Mouse (Mus musculus) hindbrain, embryonic 12.5 days (tissue): ENCODE measurements around the gene Gm17019. TPM values are rescaled to one million over a fixed set of nuclear protein-coding genes. Genes with fewer than 3 reads are reported as not detected.
"Not testable (repeated sequence)": the region's sequence is repeated elsewhere in the genome, so short reads cannot be mapped to it uniquely, and the experiment has no call there.

Experiments used
- ATAC-seq: fragments of 200-750 bp; cut with Nextera tagmentation; 2 replicates; pipeline ENCODE4 v1.8.0; 2017; ENCODE audit warnings: moderate TSS enrichment; ENCODE audit not compliant: low FRiP score
- H3K27ac ChIP-seq: fragments of 300-500 bp; sonication (generic); 2 replicates; pipeline ENCODE4 v1.5.1; 2016; ENCODE audit warnings: mild to moderate bottlenecking
- H3K27me3 ChIP-seq: fragments of 300-500 bp; sonication (generic); 2 replicates; pipeline ENCODE4 v1.6.1; 2016; ENCODE audit warnings: mild to moderate bottlenecking
- H3K36me3 ChIP-seq: fragments of 300-500 bp; sonication (generic); 2 replicates; pipeline ENCODE4 v1.6.1; 2016; ENCODE audit warnings: mild to moderate bottlenecking
- H3K4me1 ChIP-seq: fragments of 300-500 bp; sonication (generic); 2 replicates; pipeline ENCODE4 v1.6.1; 2016
- H3K4me2 ChIP-seq: fragments of 300-500 bp; sonication (generic); replicated peaks from 2 replicates; pipeline ENCODE4 v1.6.1; 2016; ENCODE audit warnings: mild to moderate bottlenecking
- H3K4me3 ChIP-seq: fragments of 300-500 bp; sonication (generic); 2 replicates; pipeline ENCODE4 v1.5.1; 2016; ENCODE audit warnings: mild to moderate bottlenecking
- H3K9ac ChIP-seq: fragments of 300-500 bp; sonication (generic); 2 replicates; pipeline ENCODE4 v1.6.1; 2016; ENCODE audit warnings: mild to moderate bottlenecking, moderate library complexity
- H3K9me3 ChIP-seq: fragments of 300-500 bp; sonication (generic); replicated peaks from 2 replicates; pipeline ENCODE4 v1.6.1; 2016; ENCODE audit warnings: mild to moderate bottlenecking
- WGBS: fragments of 180-500 bp; shearing (Covaris S2); methylation state at CpG from one replicate; pipeline ENCODE4 v1.1.7; 2016; 5-methylcytosine and 5-hydroxymethylcytosine counted together
- polyA plus RNA-seq: library from polyadenylated mRNA; unstranded; fragments of >200 nt; fragmentation: Nextera tagmentation; extraction: Ambion mirVana; gene quantifications from 2 replicates; pipeline ENCODE4 v1.2.1, GENCODE M21; 2016

Gene Gm17019
- not detected in 2 replicates for polyA plus RNA-seq

DNA sequence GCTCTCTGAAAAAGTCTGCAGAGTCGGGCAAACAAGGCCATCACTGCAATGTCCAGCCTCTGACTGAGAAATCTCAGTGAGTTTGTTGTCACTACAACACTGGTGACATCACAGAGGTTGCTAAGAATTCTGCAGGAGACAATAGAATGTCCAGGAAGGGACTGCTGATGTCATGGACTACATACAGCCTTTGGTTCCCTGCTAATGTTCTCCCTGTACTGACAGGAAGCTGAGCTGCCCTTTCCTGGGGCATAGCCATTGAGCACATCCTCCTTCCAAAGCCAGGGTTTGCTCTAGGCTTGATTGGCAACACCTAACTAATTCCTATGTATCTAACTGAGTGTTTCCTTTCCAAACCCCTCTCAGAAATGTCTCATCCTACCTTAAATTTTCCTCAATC lies at the start of gene Gm17019:
Gm17019 (minus strand) TSS at position 101 of the 400 bp plus-strand sequence.
- H3K9ac ChIP-seq, H3K4me3 ChIP-seq, H3K27ac ChIP-seq, H3K27me3 ChIP-seq, H3K4me1 ChIP-seq, H3K36me3 ChIP-seq, H3K4me2 ChIP-seq, ATAC-seq: not testable (repeated sequence)
- H3K9me3 ChIP-seq = peaks cover 39% of the 10 kb centered on the region
- 41% methylated on average over 1 of the region's 1 CpGs for WGBS

DNA sequence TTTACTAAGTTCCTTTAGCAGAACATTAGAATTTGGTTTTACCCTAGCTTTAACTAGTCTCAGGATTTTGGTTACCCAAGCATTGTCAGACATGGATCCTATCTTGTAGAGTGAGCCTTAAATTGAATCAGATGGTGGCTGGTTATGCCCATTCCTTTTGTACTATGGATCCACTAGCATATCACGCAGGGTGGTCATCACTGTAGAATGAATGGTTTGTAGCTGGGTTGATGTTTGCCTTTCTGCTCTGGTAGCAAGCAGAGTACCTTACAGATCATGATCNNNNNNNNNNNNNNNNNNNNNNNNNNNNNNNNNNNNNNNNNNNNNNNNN lies 29.6 kb upstream of the Gm17019 start:
- not testable (repeated sequence) for H3K4me1 ChIP-seq, H3K4me2 ChIP-seq, H3K4me3 ChIP-seq, H3K36me3 ChIP-seq, ATAC-seq, H3K27me3 ChIP-seq, H3K9ac ChIP-seq, H3K27ac ChIP-seq
- 86% methylated on average over 1 of the region's 1 CpGs for WGBS
- H3K9me3 ChIP-seq = peaks cover 21% of the 10 kb centered on the region

DNA sequence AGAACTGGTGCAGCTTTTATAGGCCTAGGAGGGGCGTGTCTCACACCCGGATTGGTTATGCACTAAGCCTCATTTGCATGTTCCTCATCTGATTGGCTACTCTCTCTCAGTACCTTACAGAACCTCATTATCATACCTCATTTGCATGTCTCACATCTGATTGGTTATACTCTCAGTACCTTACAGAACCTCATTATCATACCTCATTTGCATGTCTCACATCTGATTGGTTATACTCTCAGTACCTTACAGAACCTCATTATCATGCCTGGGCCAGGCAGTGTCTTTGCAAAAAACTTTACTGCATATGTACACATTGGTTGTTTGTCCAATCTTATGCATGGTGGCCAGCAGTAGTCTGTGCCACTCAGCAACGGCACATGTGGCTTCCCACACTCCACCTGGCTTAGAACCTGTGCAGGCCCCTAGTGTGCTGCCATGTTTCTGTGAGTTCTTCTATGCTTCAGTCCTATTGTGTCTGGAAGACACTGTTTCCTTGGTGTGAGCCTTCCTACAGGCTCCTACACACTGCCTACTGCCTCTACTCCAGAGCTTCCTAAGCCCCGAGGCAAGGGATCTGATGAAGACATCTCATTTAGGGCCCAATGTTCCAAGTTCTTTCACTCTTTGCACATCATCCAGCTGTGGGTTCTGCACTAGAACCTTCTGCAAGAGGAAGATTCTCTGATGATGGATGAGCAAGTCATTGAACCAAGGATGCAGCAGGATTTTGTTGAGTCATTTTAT lies 29.0 kb upstream of the Gm17019 start:
- H3K27me3 ChIP-seq, H3K4me3 ChIP-seq, H3K36me3 ChIP-seq, H3K4me1 ChIP-seq, H3K27ac ChIP-seq, H3K4me2 ChIP-seq, H3K9ac ChIP-seq: not testable (repeated sequence)
- 80% methylated on average over 4 of the region's 4 CpGs for WGBS
- peak; percentile 90 for ATAC-seq
- peaks cover 24% of the 10 kb centered on the region for H3K9me3 ChIP-seq

DNA sequence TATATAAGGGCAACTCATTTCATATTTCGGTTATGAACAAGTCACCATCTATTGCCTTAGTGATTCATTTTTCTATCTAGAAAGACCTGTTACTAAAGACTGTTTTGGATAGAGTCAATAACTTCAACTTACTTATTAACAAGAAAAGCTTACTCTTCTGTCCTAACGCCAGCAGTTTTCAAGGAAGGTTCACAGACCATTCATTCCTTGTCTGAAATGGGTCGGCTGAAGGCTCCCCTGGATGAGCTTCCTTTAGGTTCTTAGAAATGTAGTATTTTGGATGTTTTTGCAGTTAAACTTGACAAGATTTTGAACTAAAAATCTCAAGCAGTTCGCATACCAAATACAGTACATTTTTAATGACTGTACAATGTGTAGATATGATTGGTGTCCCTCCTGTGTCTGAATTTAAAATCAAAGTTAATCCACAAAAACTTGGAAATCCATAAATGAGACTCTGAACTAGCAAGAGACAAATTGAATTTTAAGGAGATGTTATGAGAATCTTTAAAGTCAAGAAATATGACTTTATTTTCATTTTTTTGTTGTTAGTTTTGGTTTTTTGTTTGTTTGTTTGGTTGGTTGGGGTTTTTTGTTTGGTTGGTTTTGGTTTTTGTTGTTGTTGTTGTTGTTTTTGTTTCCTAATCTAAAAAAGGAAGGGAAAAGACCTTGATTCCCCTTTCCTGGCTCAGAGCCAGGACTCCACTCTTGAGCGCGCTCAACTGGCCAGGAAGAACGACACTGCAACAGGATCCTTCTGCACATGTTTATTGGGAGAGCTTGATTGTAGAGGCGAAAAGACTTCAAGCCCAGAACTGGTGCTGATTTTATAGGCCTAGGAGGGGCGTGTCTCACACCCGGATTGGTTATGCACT lies 21.6 kb upstream of the Gm17019 start:
- not testable (repeated sequence) for H3K4me3 ChIP-seq, H3K4me2 ChIP-seq, H3K36me3 ChIP-seq, H3K9ac ChIP-seq, H3K27me3 ChIP-seq, H3K4me1 ChIP-seq, H3K27ac ChIP-seq
- H3K9me3 ChIP-seq = peaks cover 37% of the 10 kb centered on the region
- ATAC-seq = peak; percentile 61
- 78% methylated on average over 10 of the region's 10 CpGs for WGBS

DNA sequence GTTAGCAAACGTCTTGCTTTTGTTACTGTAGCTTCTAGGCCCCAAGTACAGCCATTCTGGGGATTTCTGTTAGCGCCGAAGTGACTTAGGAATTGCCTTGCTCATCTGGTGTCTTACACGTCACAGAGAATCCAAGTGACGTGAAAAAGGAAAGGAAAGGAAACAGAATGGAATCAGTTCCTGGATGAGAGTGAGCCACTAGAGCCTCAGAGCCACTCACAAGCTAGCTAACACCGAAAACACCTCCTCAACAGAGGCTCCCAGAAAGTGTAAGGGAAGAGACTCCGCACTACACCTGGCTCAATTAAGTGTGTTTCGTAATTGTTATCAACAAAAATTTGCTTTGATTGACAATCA lies 20.8 kb upstream of the Gm17019 start:
- not testable (repeated sequence) for H3K4me2 ChIP-seq, H3K4me3 ChIP-seq, H3K27ac ChIP-seq, H3K9ac ChIP-seq, H3K36me3 ChIP-seq, H3K4me1 ChIP-seq, H3K27me3 ChIP-seq
- peak; percentile 68 for ATAC-seq
- peaks cover 37% of the 10 kb centered on the region for H3K9me3 ChIP-seq
- 76% methylated on average over 8 of the region's 8 CpGs for WGBS

DNA sequence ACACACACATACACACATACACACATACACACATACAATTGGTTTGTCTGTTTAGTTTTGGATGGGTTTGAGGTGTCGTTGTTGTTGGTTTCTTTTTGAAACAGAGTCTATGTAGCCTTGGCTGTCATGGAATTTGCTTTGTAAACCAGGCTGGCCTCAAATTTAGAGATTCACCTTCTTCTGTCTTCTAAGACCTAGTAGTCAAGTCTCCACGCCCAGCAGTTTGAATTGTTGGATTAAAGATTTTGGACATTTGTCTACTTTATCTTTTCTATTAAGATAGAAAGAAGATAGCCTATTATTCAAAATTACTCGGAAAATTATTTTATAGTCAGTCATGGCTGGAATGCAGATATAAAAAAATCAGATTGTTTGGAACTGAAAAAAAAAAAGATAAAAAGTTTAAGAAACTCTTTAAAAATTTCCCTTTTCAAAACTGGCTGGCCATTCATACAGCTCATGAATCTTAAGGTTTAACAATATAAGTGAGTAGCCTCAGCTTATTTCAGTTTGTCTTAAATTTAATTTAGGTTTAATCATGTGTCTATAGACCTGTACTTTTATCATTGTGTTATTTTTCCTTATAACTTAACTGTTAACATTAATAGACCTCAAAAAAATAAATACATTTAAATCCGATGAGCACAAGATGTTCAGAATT lies 20.3 kb upstream of the Gm17019 start:
- peak; percentile 60; the same call in 1 of the 2 replicates for ATAC-seq
- peaks cover 34% of the 10 kb centered on the region for H3K9me3 ChIP-seq
- H3K36me3 ChIP-seq, H3K9ac ChIP-seq, H3K27me3 ChIP-seq, H3K4me3 ChIP-seq, H3K27ac ChIP-seq, H3K4me1 ChIP-seq, H3K4me2 ChIP-seq: not testable (repeated sequence)
- WGBS = 78% methylated on average over 4 of the region's 4 CpGs

DNA sequence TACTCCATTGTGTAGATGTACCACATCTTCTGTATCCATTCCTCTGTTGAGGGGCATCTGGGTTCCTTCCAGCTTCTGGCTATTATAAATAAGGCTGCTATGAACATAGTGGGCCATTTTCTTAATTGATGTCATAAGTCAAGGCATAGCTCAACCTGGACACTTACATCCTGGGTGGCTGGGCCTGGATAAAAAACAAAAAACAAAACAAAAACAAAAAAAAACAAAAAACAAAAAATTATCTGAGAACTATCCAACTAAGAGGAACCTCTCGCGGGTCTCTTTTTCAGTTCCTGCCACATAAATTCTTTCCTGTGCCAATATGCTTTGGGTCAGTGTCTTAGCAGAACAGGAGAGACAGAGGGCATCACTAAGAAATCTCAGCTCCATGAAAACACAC lies 18.0 kb upstream of the Gm17019 start:
- 75% methylated on average over 2 of the region's 2 CpGs for WGBS
- not testable (repeated sequence) for H3K27me3 ChIP-seq

DNA sequence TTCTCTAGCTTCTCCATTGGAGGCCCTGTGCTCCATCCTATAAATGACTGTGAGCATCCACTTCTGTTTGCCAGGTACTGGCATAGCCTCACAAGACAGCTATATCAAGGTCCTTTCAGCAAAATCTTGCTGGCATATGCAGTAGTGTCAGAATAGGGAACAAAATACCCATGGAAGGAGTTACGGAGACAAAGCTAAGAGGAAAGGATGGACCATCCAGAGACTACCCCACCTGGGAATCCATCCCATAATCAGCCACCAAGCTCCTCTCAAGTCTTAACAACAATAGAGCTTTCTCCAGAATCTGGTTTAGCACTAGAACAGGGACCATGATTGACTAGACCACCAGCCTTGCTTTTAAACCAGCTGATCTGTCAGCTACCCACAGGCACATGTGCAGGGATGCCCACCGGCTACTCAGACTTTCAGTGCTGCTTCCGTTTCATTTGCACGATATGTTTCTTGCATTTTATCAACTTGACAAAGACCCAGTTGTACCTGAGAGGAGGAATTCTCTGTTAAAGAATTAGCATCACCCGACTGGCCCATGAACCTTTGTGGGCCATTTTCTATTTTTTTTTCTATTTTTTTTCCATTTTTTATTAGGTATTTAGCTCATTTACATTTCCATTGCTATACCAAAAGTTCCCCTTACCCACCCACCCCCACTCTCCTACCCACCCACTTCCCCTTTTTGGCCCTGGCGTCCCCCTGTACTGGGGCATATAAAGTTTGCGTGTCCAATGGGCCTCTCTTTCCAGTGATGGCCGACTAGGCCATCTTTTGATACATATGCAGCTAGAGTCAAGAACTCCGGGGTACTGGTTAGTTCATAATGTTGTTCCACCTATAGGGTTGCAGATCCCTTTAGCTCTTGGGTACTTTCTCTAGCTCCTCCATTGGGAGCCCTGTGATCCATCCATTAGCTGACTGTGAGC lies 12.3 kb upstream of the Gm17019 start:
- peaks cover 16% of the 10 kb centered on the region for H3K9me3 ChIP-seq
- WGBS = 82% methylated on average over 9 of the region's 9 CpGs
- H3K4me2 ChIP-seq, H3K27ac ChIP-seq, H3K36me3 ChIP-seq, H3K27me3 ChIP-seq, H3K4me1 ChIP-seq, H3K9ac ChIP-seq, H3K4me3 ChIP-seq: not testable (repeated sequence)
- peak; percentile 68 for ATAC-seq

More for the DNA sequence above, 18.0 kb upstream of the Gm17019 start:
- not testable (repeated sequence) for H3K4me3 ChIP-seq, H3K4me2 ChIP-seq, H3K27ac ChIP-seq, H3K36me3 ChIP-seq, H3K4me1 ChIP-seq, ATAC-seq, H3K9ac ChIP-seq
- peaks cover 26% of the 10 kb centered on the region for H3K9me3 ChIP-seq

DNA sequence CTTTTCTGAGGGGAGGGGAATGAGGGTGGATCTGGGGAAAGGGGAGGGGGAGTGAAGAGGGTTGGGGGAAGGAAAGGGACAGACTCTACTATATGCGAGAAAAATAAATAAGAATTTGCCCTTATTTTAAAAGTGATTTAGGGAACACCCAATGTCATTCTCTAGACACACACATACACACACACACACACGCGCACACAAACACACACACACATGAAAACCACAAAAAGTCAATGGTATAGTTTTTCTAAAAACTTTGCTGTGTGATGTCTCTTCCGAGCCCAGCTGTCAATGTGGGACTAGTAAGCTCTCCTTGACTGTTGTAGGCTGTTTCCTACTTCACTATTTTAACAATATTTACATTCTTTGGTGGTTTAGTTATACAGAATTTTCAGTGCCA lies 8.0 kb upstream of the Gm17019 start:
- not testable (repeated sequence) for H3K27ac ChIP-seq, H3K9ac ChIP-seq, H3K4me2 ChIP-seq, H3K27me3 ChIP-seq, H3K4me3 ChIP-seq, H3K36me3 ChIP-seq, H3K4me1 ChIP-seq
- peak; percentile 50; the same call in 1 of the 2 replicates for ATAC-seq
- peaks cover 33% of the 10 kb centered on the region for H3K9me3 ChIP-seq
- 52% methylated on average over 3 of the region's 4 CpGs for WGBS

DNA sequence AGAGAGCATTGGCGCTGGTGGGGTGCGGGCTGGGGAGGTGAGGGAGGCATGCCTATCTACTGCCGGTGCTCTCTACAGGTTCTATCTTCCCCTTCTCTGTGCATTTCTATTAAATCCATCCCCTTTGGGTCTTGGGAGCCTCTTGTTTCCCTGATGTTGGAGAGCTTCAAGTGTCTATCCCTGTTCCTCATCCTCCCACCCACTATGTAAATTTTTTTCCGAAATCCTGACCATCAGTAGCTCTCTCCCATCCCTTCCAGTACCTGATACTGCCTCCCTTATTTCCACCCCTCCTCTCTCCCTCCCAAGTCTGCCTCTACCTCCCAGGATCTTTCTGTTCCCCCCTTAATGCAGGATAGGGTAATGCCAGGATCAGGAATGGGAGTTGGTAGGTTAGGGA lies 7.2 kb upstream of the Gm17019 start:
- peaks cover 29% of the 10 kb centered on the region for H3K9me3 ChIP-seq
- H3K4me3 ChIP-seq, H3K9ac ChIP-seq, H3K27ac ChIP-seq, H3K4me2 ChIP-seq, H3K27me3 ChIP-seq, H3K4me1 ChIP-seq, H3K36me3 ChIP-seq: not testable (repeated sequence)
- WGBS = 80% methylated on average over 4 of the region's 4 CpGs
- ATAC-seq = peak; percentile 93

DNA sequence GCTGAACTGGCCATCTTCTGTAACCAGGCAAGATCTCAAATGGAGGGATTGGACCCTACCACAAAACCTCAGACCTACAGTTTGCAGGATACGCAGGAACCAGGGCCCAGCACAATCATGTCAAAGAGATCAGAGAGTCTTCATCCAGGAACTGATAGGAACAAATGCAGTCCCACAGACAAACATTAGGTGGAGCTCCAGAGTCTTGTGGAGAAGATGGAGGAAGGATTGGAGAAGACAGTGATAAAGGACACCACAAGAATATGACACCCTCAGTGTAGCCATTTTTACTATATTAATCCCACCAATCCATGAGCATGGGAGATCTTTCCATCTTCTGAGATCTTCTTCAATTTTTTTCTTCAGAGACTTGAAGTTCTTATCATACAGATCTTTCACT lies 8.5 kb downstream of the Gm17019 start:
- not testable (repeated sequence) for H3K36me3 ChIP-seq, H3K27ac ChIP-seq, H3K4me1 ChIP-seq, H3K9ac ChIP-seq, H3K4me3 ChIP-seq, H3K4me2 ChIP-seq, H3K27me3 ChIP-seq, ATAC-seq
- WGBS = 85% methylated on average over 1 of the region's 1 CpGs
- peaks cover 53% of the 10 kb centered on the region for H3K9me3 ChIP-seq

DNA sequence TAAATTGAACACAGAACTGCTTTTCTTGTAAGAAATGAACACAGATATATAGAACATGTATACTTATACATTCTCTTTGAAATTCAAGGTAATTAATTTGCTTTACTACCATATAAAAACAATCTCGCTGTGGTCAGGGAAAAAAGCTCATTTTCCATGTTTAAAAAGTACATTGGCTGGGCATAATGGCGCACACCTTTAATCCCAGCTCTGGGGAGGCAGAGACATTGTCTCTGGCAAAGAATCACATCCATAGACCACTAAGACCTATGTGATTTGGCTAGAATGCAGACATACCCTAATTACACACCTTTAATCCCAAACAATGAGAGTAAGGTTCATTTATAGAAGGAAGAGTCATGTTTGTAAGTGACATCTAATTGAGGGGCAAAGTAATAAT lies 12.7 kb downstream of the Gm17019 start:
- H3K27ac ChIP-seq = not testable (repeated sequence)

More for the DNA sequence above, 12.7 kb downstream of the Gm17019 start:
- 71% methylated on average over 2 of the region's 2 CpGs for WGBS
- H3K27me3 ChIP-seq, ATAC-seq, H3K36me3 ChIP-seq, H3K4me2 ChIP-seq, H3K9ac ChIP-seq, H3K4me1 ChIP-seq, H3K4me3 ChIP-seq: not testable (repeated sequence)
- peaks cover 37% of the 10 kb centered on the region for H3K9me3 ChIP-seq
